Mouse (Mus musculus): ENCODE measurements around the gene Atp2b4.
"Not testable (repeated sequence)": the region's sequence is repeated elsewhere in the genome, so short reads cannot be mapped to it uniquely, and the experiment has no call there.

The Atp2b4 gene

DNA sequence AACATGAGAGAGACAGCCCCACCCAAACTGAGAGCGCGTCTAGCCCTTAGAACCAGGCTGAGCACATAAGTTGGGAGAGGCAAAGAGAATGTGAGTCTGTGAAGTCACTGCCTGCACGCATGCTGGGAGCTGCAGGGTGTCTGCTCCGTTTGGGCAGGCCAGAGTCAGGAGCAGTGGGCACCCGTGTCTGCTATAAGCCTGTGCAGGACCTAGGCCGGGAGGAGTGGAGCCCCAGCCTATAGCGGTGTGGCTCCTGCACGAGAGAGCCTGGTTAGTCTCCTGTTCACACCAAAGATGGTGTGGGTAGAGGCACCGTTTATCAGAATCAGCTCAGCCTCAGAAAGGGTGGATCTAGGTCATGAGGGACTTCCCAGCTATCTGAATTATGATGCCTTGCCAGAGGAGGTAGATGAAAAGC is 55.8 kb downstream of the Atp2b4 start:
- DNase-seq (ENCODE audit: low spot score), result no peak

DNA sequence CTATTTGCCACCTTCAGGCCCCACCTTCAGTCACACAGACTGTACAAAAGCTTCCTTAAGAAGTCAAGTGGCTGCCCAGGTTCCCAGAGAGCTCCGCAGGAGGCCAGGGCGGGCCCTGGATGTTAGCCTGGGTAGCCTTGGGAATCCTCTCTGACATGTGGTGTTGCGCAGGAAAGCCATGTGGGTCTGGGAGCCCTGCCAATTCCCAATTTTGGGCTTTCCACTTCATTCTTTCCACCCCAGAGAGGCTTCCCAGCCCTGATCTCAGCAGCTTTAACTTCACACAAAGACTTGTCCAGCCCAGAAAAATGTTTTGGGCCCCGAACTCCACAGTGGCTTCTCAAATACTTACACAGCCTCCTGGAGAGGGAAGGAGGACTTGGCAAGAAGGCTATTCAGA is 56.2 kb downstream of the Atp2b4 start:
- DNase-seq (ENCODE audit: low spot score), result peak; percentile 83

DNA sequence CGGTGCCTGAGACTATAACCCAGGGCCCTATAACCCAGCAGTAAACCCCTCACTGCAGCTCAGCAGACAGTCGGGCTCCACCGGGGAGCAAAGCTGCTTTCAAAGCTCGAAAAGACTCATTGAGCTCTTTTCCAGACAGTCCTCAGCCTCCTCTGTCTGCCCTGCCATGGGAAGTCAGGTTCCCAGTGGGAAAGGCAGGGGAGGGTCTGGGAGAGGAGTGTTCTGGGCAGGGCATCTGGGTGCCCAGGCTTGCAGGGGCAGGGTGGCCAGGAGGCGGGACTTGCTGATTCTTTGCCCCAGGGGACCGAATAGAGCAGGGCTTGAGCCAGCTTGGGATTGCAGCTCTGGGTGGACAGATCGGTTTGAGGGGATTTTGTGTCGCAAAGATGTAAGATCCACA is 58.3 kb downstream of the Atp2b4 start:
- DNase-seq (ENCODE audit: low spot score), result no peak

DNA sequence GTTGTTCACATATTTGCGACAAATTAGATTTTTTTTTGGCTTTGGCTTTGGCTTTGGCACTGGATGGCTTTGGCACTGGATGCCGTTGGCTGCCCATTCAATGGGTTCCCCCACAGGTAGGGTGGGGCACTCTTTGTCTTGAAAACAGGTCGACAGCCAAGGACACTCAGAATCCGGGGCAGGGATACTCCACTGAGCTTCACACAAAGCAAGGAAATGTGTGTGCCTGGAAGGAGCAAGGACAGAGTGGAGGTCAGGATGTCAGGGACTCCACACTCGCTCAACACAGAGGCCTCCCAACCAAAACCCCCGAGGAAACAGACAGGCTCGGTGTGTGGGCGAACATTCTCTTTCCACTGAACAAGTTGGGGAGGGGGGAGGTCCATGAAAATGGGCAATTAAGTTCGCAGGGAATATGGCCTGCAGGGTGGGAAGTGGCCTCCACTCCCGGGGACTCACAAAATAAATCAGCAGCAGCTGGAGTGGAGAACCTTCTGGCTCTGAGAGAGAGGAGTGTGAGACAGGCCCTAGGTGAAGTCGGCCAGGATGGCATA is 58.9 kb downstream of the Atp2b4 start:
- DNase-seq (ENCODE audit: low spot score), result no peak

DNA sequence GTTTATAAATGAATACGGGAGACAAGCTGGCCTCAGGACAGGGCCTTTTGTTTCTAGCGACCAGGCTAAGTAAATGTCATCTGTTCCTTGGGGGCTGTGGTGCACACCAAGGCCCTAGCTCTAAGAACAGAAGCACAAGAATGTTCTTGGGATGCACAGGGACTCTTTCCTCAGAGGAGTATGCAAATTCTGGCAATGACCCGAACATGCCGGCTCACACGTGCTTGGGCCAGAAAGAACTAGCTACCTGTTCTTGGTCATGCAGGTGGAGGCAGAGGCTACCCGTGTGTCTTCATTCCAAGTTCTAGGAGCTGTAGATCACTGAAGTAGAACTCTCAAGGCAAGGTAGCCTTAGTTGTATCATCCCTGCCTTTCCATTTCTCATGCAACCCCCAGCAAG is 59.7 kb downstream of the Atp2b4 start:
- no peak for DNase-seq (ENCODE audit: low spot score)

DNA sequence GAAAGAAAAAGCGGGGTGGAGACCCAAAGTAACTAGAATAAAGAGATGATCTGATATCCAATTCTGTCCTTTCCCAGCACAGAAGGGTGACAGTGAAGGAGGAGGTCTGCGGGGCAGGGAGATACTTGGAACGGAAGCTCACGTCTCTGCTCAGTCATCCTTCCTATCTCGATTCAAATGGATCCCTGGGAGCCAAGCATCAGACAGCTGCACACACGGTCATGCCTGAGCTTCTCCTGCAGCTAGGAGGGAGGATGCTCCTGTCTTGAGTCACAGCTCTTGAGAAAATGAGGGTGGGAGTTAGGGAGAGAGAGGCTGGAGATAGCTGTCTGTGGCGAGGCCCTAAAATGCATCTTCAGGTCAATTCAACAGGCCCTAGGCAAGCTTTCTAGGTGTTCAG is 64.2 kb downstream of the Atp2b4 start:
- no peak for DNase-seq (ENCODE audit: low spot score)

DNA sequence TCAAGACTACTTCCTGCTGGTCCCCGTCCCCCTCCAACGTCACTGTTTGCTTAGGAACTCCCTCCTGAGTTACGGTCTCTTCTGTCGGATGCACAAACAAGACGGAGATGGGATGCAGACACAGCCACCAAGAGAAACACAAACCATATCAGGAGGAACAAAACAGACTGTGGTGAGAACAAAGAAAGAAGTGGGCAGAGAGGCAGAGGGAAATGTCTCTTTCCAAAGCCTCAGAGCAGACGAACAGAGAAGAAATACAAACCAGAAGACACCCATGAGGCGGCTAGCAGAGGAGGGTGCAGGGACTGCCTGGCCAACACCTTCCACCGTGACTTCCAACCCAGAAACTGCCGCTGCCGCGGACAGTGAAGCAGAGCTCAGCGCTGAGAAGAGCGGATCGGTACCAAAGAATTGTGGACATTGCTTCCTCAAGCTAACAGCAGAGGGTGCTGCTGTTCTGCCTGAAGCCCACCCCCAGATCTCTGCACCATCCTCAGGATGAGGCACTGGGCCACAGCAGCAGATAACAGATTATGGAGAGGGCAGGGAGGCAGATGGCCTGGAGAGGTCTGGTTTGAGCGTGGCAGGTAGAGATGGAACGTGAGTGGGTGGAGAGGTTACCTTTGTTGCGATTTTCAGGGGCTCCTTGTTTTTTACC is 64.7 kb downstream of the Atp2b4 start:
- DNase-seq (ENCODE audit: low spot score), result peak; percentile 74

DNA sequence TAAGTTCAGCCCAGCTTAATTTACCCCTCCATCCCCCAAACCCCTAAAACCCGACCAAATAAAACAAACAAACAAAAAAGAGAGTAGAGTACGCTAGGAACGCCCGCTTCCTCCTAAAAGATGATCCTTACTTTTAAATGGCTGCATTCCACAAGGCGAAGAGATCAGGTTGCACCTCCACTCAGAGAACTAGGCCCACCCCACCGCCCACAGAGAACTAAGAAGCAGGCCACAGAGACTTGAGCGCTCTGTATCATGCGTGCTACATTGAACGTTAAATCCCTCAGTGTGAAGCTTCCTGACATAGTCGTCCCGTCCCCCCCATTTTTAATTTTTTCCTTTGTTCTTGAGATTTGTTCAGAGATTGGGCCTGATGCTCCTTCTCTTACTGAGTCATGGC is 68.0 kb downstream of the Atp2b4 start:
- no peak for DNase-seq (ENCODE audit: low spot score)

DNA sequence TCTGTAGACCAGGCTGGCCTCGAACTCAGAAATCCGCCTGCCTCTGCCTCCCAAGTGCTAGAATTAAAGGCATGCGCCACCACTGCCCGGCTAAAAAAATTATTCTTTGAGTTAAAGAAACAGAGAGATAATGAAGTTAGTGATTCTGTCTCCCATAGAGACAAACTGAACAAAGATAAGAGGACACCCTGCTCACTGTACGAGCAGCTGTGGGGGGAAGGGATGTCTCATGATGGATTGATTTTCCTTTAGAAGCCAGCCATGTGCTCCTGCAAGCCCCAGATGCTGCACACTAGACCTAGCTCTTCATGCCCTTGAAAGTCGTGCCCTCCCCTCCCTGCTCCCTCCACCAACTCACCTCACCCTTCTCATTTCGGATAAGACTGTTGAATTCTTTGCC is 72.5 kb downstream of the Atp2b4 start:
- no peak for DNase-seq (ENCODE audit: low spot score)

DNA sequence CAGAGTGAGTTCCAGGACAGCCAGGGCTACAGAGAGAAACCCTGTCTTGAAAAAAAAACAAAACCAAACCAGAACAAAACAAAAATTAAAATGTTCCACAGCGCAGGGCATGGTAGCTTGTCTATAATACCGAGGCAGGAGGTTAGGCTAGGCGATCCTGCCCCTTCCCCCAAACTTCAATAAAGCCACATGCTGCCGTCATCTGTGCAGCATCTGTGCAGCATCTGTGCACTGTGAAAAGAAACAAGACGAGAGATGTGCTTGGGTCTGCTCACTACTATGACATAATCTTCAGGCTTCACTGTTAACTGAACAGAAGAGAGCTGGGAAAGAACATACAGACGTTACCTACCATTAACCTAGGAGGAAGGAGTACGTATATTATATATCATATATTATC is 80.5 kb downstream of the Atp2b4 start:
- no peak for DNase-seq (ENCODE audit: low spot score)

DNA sequence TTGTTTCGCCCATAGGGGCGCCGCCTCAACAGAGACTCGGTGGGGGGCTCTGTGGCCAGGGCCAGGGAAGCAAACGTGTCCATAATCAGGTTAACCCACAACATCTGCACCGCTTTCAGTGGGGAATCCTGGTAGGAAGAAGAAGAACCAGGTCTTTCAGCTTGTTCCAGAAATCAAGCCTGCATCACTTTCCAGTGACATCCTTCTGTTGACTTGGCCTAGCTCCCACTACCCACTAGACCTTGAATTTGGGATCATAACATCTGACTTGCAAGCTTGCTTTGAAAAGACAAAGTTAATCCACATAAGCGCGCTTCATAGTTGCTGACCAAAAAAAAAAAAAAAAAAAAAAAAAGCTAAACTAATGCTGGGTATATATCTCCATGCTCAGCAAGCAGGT is 82.1 kb downstream of the Atp2b4 start:
- no peak for DNase-seq (ENCODE audit: low spot score)

DNA sequence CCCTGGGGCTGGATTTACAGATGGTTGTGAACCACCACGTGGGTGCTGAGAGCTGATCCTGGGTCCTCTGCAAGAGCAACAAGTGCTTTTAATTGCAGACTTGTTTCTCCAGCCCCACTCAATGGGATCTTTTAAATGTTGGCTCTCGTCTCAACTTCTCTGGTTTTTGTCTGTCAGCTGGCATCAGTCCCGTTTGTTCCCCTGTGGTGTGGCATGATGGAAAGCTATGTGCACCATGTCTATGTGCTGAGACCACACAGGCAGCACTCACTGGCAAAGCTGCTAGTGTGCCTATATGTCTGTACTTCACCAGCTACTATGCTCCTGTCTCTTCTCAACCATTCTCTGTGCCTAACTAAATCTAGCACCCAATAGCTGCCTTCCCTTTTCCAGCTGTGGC is 82.5 kb downstream of the Atp2b4 start:
- DNase-seq (ENCODE audit: low spot score), result no peak

DNA sequence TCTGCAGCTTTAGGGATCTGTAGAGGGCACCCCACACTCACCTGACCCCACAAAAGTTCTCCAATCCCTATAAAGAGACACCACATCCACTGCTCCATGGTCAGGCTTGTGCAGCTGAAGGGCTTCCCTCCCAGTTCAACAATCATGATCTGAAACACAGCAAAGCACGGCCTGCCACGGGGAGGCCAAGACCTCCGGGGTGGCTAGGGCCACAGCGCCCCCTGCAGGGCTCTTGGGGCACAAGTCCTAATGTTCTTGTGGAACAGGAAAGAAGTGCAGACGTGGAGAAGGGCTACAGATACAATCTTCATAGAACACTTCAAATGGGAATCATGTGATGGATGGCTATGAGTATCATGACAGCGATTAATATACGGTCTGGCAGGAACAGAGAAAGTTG is 84.4 kb downstream of the Atp2b4 start:
- peak; percentile 82 for DNase-seq (ENCODE audit: low spot score)

DNA sequence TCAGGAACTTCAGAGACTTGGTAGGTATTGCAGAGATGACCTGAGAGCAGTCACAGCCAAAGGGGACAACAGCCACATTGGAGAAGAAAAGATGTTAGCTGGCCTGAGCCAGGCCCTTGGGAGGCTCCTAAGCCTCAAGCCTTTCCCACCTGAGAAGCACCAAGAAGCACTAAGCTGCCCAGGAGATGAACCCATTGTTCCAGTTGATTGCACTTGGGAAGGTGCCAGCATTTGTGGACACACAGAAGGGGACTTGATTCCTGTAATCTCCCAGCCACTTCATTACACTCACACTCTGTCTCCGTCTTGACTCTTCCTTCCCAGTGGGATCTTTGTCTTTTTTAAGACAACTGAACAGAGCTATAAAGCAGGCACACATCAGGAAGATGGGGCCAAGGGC is 85.7 kb downstream of the Atp2b4 start:
- DNase-seq (ENCODE audit: low spot score), result no peak

DNA sequence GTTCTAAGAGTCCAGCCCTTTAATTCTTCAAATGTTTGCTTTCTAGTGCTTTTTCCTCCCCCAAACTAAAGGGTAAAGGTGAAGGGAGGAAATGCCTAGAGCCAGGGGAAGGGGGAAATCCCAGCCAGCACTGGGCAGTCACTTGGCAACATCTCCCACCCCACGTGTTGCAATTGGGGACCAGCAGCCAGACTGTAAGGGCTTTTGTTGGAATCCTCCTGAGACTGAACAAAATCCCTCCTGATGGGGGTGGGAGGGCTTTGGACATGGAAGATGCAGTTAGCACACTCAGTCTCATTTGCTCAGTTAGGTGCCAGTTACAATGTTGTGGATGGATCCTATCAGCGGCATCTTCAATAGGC is 87.9 kb downstream of the Atp2b4 start:
- no peak for DNase-seq (ENCODE audit: low spot score)

DNA sequence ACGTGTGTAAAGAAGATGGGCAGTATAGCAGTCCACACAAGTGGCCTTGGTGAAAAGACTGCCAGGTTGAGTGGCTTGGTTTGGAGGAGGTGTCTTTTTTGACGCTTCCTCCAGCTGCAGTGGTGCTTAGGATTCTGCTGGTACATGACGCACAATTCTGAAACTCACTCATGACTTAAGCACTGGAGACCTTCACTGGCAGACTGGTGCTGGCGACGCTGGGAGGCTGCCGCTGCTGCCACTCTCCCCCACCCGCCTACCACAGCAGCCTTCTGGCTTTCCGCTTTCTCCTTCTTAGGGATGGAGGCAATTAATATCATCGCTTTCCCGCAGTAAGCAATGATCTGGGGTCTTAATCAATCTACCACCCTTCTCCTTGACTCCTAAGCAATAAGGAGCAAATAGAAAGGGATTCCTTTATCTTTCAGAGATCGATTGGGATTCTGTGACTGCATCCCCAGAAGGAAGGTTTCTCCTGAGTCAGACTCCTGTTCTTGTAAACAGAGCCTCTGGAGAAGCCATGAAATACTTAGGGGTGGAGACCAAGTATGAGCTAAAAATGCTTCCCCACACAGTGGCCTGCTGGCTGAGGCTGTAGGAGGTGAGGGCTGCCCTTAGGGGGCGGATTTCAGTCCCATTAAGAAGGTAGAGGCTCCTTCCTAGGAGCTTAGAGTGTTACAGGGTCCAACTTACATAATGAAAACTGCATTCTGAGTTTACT is 88.4 kb downstream of the Atp2b4 start:
- DNase-seq (ENCODE audit: low spot score), result no peak

DNA sequence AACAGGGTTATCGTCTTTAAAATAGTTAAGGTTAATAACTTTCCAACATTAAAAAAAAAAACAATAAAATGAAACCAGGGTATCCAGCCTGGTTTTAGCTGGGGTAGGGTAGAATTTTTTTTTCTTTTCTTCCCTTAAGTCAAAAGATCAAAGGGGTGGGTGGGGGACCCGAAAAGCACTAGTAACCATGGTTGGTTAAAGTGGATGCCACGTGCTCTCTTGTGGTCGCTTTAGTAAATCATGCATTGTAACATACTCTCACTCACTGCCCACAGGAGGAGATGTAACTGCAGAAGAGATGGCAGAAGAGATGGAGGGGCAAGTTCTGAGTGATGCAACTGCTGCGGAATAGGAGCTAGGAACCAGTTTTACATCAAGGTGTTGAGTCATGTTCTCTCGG is 89.5 kb downstream of the Atp2b4 start:
- DNase-seq (ENCODE audit: low spot score), result no peak

DNA sequence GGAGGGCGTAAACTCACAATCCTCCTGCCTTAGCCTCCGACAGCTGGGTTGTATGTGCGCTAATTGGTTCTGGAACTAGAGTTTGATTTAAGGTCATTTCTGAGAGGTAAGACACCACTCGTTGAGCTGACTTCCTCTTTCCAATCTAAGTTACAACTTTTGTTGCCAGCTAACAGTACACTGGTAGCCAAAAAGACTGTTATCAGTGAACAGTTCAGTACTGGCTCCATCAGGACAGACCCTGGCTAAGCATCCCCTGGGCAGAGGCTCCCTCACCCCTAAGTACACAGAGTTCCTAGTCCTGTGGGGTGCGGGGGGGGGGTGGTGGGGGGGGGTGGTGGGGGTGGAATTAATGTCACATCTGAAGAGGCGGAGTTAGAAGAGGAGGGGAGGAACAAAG is 89.9 kb downstream of the Atp2b4 start:
- DNase-seq (ENCODE audit: low spot score), result no peak

DNA sequence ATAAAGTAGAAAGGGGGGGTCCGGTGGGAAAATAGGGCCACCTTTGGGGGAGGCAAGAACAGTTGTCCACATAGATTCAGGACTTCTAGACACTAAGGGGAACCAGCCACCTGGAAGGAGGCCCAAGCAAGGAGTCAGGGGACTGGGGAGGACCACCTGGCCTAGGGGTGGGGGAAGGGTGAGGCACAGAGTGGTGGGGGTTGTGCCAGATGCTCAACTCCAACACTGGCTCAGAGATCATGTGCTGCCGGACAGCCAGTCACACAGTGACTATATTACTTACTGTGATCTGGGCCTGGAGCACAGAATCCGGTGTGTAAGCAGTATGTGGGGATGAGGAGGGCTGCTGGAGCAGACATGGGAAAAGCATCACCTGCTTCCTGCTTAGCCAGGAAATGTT is 91.5 kb downstream of the Atp2b4 start:
- DNase-seq (ENCODE audit: low spot score), result no peak

DNA sequence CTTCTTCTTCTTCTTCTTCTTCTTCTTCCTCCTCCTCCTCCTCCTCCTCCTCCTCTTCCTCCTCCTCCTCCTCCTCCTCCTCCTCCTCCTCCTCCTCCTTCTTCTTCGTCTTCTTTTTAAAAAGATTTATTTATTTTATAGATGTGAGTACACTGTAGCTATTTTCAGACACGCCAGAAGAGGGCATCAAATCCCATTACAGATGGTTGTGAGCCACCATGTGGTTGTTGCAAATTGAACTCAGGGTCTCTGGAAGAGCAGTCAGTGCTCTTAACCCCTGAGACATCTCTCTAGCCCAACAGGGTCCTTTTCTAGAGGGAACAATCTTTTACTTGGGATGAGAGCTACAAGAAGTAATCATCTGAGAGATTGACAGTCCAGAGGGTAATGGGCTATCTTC is 99.0 kb downstream of the Atp2b4 start:
- not testable (repeated sequence) for DNase-seq (ENCODE audit: low spot score)

DNA sequence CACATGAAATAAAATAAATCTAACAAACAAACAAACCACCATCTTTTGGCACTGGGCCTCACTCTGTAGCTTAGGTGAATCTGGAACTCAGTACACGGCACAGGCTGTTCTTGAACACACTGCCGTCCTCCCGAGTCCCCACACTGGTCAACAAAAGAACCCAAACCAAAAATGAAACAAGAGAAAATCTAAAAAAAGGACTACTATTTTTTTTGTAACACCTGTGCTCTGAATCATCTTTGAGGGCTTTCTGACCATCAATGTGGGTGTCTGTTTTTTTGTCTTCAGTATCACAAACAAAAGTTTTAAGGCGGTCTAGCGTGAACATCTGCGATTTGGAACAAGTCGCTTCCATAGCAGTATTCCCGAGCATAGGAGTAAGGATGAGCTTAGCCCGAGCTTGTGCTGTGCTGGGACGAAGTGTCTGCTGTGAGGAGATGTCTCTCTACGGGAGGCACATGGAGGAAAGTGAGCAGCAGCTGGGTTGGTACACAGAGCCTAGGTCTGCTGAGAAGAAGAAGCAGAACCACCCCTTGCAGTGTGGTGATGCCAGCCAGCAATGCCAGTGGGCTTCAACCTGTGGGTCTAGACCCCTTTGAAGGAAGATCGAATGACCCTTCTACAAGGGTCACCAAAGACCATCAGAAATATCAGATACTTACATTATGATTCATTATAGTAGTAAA is 102.8 kb downstream of the Atp2b4 start:
- no peak for DNase-seq (ENCODE audit: low spot score)

DNA sequence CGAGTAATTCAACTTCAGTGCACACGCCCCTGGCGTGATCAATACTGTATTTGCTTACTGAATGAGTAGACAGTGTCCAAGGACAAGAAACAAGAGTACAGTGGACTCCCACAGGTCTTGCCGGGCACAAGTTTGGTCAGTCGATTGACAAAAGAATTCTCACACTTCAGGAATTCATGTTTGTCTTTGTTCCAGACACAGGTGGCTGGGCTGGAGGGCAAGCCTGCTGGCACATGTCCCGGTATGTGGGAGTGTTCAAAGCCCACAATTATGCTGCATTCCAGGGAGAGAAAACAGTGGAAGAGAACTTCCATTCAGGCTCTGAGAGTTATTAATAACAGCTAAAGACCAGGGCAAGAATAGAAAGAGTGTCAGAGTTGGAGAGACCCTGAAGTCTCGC is 104.9 kb downstream of the Atp2b4 start:
- peak; percentile 88 for DNase-seq (ENCODE audit: low spot score)

DNA sequence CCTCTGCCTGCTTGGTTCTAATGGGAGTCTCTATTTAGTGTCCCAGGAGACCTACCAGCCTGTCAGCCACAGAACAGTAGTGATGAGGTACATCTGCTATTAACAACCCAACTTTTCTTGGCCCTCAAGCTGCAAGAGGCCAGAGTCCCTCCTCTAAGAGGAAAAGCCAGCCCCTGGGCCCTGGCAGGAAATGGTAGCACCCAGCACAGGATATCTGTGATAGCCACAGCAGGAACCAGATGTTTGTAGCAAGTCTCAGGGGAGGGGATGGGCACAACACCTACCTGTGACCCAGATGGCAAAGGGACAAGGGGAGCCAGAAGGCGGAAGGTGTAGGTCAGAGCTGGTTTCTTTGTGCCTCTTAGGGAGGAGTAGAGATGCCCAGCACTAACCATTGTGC is 106.0 kb downstream of the Atp2b4 start:
- no peak for DNase-seq (ENCODE audit: low spot score)
